Mouse (Mus musculus) 3T3-L1 (cell line): ENCODE results near the gene Rnase4.

Experiments used
- DNase-seq: peaks from one replicate; pipeline ENCODE4 v3.0.0-alpha.2; 2015; ENCODE audit warnings: low read depth, low spot score

The Rnase4 gene

DNA sequence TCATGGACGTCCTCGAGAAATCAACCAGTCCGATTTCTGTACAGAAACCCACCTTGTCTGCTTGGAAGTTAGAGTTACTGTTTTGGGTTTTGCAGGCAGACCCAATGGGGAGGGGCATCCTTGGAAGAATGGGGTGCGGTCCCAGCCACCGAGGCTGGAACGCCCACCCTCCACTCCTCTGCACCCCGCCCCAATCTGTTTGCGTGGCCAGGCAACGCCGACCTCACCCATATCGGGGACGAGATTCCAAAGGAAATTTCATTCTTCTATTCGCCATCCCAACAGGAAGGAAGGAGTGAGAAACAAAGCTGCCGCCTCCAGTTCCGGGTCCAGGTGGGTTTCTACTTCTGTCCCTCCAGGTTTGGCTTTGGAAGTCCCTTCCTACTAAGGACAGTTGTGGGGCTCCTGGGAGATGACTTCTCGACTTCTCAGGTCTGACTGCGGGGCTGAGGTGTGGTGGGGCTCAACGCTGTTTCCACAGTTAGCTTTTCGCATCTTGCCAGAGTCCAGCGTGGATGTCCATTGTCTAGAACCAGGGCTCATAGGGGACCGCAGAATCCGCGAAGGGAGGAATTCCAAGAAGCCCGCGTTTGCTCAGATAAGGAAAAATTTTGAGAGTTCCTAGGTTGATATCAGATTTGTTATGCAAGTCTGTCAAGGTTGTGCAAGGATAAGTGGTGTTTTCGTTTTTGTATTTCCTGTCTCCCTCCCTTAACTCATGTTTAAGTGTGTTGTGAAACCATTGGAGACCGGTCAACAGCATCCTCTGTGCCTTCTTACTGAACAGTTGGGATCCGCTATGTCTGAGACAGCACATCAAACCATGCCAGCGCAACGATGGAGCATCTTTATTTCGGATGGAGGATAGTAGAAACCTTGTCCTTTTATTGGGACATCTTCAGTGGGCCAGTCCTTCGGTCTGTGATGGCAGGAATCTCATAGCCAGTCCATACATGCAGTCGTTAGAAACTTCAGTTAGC, at the start of gene Rnase4, which contains the start of gene Ang:
TSS of gene Rnase4 (plus strand) at position 157 of the 980 bp plus-strand sequence.
TSS of gene Ang (plus strand) at position 230 of the 980 bp plus-strand sequence.
- peak; percentile 75 for DNase-seq

GRCm38 (mm10) chr14:51041769-51042168, 49.1 kb upstream of the Rnase4 start, which contains the start of gene Rnase9:
TSS of gene Rnase9 (minus strand) at chr14:51041869.
- no peak for DNase-seq

DNA sequence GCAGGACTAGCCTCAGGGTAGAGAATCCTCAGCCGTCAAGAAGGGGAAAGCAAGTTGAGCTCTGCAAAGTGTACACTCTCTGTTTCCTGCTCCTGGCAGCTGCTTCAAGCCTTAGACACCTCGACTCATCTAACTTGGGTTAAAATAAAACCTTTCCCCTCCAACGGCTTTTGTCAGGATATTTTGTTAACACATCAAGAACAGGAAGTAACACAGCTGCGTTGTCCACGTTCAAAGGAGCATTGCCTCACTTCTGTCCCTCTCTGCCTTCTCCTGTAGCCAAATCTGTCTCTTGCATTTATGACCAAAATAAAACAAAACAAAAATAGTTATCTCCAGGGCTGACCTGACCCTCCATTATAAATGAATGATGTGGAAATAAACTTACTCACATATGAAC, 43.0 kb upstream of the Rnase4 start:
- no peak for DNase-seq

DNA sequence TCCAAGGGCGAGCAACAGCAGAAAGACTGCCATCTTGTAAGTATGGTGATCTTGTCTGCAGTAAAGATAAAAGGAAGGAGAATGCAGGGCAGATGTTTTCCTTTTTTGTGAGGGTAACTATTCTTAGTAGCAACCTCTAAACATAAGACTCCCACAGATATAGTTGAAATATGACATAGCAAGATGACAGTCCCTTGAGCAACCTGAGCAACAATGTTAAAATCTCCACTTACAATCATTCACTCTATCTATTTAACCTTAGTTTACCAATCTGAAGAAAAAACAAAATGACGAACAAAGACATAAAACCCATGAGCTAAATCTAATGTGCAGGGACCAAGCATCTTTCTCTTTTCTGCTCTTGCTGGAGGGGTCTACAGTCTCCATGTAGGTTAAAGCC, 40.8 kb upstream of the Rnase4 start, which contains the start of gene Rnase11:
TSS of gene Rnase11 (minus strand) at position 101 of the 400 bp plus-strand sequence.
- DNase-seq = no peak

GRCm38 (mm10) chr14:51051941-51052340, 38.9 kb upstream of the Rnase4 start:
- peak; percentile 35 for DNase-seq

GRCm38 (mm10) chr14:51053176-51053575, 37.7 kb upstream of the Rnase4 start:
- no peak for DNase-seq

- no peak for DNase-seq
These were observed 36.3 kb upstream of the Rnase4 start for GRCm38 (mm10) chr14:51054243-51055237.

DNA sequence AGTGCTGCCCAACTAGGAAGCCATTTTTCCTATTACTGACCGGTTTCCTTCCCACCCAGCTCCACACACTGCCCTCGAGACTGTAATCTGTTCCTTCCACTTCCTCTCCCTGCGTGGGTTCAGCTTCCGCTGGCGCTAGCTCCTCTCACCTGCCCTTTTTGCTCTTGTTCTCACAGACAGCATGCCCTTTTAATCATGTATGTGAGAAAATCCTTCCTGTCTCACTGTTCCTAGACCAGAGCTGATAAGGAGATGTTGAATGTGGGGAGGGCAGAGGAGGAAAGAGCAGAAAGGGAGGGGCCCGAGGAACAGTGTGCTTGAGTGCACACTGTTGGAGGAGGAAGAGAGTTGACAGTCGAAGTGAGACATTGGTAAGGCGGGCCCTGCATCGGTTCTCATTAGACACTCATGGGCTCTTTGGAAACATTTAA, 33.5 kb upstream of the Rnase4 start, which contains the start of gene Rnase12:
TSS of gene Rnase12 (minus strand) at position 261 of the 431 bp plus-strand sequence.
- DNase-seq = no peak

DNA sequence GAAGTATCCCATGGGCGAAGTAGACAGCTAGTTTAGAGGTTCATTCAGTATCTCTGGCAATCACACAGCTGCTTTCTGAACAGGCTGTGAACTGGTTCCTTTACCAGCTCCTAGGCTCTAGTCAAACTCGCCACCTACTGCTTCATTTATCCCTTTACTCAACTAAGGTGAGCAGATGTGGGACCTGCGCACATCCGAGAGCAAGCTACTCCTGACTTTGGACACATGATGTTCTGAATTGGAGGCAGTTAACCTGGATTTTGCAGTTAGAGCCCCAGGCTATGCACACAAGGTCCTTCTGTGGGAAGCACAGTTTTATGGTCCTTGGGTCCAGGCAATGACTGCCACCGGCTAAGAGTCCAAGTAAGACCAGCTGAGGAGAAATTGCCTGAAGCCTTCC, 30.1 kb upstream of the Rnase4 start:
- no peak for DNase-seq

GRCm38 (mm10) chr14:51068956-51069355, 21.9 kb upstream of the Rnase4 start:
- DNase-seq = no peak

GRCm38 (mm10) chr14:51069617-51070016, 21.3 kb upstream of the Rnase4 start:
- DNase-seq = peak; percentile 72

DNA sequence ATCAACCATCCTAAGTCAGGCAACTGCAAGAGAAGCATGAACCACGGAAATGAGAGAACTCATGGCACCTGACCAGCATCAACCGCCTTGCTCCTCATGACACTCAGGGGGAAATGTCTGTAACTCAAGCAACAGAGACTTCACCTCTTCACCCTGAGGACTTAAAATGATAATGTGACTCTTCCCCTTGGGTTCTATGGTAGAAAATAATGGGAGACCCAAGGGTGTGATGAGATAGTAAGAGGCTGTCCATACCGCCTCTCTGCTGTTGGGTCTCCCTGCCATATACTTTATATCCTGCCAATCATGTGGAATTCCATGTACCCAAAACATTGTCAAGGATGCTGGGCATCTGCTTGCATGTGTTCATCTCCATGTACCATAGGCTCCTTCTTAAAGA, 16.5 kb upstream of the Rnase4 start, which contains the start of gene Olfr750:
TSS of gene Olfr750 (minus strand) at position 101 of the 400 bp plus-strand sequence.
- DNase-seq = no peak

DNA sequence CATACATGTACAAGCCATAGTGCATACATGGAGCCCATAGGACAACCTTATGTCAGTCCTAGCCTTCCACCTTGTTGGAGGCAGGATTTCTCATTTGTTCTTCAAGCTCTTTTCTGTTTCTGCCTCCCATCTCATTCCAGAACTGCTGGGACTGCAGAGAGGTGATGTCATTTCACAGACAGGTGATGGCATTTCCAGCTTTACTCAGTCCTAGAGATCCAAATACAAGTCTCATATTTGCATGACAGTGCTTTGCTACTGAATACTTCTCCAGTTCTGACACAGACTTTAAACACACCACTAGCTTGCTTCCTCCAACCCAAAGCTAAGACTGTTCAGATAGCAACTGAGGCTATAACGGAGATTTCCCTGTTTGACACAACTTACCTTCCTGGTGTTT, 11.7 kb upstream of the Rnase4 start:
- DNase-seq = no peak

DNA sequence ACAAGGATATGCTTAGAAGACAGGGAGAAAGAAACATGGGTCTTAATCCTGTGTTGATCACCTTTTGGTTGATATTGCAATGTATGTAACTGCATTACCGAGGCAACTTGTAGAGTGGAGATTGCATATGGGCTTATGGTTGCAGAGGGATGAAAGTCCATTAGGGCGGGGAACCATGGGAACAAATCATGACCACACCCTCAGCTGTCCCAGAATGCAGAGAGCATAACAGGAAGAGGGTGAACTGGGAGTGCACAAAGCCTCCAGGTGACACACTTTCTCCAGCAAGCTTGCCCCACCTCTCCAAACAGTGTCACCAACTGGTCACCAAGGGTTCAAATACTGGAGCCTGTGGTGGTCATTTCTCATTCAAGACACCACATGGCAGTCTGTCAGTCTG, 9.8 kb upstream of the Rnase4 start:
- no peak for DNase-seq

GRCm38 (mm10) chr14:51082599-51083581, 8.0 kb upstream of the Rnase4 start:
- DNase-seq = peak; percentile 90

DNA sequence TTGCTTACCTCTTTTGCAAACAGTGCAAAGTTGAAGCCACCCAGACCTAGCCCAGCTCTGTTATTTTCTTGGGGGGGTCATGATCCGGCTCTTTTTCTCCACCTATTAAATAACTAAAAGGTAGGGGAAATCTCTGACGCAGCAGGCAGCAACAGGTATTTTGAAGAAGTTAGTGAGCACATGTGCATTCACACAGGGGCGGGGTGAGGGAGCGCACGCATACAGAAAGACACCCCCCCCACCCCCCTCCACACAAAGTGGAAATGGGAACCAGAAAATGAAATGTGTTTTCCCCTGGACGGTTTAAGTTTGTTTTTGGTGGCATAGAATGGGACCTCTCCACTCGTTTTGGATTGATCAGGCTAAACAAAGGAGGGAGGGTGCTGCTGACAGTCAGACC, 7.1 kb upstream of the Rnase4 start:
- DNase-seq = peak; percentile 16

DNA sequence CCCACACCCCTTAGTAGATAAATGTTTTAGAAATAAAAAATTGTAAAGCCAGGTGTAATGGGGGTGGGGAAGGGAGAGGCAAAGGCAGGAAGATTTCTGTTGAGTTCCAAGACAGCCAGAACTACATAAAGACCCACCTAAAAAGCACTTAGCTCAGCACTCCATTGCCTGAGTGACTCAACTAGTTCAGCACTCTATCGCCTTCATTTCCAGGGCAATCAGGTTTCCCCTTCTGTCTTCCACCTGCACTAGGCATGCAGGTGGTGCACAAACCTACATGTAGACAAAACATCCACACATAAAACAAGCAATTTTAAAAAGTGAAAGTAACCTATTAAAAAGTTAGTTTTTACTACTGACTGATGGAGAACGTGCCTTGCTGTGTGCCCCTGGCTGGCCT, 5.8 kb upstream of the Rnase4 start:
- no peak for DNase-seq

- DNase-seq = no peak
These were observed 5.0 kb upstream of the Rnase4 start for GRCm38 (mm10) chr14:51085911-51086310.

DNA sequence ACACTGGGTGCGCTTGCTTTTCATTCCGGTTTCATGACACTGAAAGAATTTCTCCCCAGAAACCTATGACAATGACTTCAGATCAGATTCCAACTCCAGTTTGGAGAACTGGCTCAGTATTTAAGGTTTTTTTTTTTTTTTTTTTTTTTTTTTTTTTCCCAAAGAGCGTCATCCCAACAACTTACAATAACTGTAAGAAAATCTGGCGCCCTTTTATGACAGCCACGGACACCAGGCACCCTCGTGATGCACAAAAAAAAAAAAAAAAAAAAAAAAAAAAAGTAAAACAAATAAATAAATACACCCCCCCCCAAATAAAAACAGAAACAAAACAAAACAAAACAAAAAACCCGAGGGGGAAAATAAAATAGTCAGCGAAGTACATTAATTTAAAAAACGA, 3.1 kb upstream of the Rnase4 start:
- DNase-seq = peak; percentile 52
